Mouse (Mus musculus) liver, embryonic 14.5 days (tissue): Measurements from ENCODE around the gene Cyp2c69.
"Not testable (repeated sequence)": the region's sequence is repeated elsewhere in the genome, so short reads cannot be mapped to it uniquely, and the experiment has no call there.

Experiments used
- CTCF ChIP-seq: IDR thresholded peaks from 2 replicates; pipeline ENCODE4 v1.5.1; 2016; ENCODE audit warnings: antibody characterized with exemption, low read depth, control low read depth
- EP300 ChIP-seq: IDR thresholded peaks from 2 replicates; pipeline ENCODE4 v1.6.1; 2016; ENCODE audit warnings: antibody characterized with exemption, low read depth

DNA sequence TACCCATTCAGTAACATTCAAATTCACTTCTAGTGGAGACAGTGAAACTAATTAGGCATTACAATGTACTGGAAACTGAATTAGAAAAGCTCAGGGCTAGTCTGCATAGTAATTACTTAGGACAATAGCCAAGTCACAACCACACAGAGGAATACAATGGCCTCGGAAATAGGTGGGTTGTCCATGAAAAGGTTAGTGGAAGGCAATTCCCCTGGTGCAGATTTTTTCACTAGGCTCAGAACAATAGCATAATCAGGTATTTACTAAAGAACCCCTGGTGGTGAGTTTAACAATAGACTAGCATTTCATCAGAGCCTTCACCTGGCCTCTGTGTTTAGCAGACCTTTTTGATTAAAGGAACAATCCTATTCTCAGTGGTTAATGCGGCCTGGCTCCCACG lies 3.5 kb upstream of the Cyp2c69 start:
- TF ChIP-seq CTCF, EP300: not testable (repeated sequence)
